Mouse (Mus musculus): ENCODE data around the gene Odc1. TPM values are rescaled to one million over a fixed set of nuclear protein-coding genes. Genes with fewer than 3 reads are reported as not detected.
A peak's percentile ranks its signal among the peaks of the same experiment; 100 is the strongest.

Odc1 gene
- polyA plus RNA-seq, 1 experiment from 2014 or later = 189 TPM

GRCm38 (mm10) chr12:17552420-17552819 lies 7.8 kb downstream of the Odc1 start:
- WGBS = 78% methylated on average over 3 of the region's 3 CpGs
- Histone ChIP-seq H3K36me3 (peaks cover 47% of the 10 kb centered on the region), H3K9ac (replicated peaks) (no peak overlapping the region), H3K4me3 (replicated peaks) (no peak overlapping the region), H3K4me2 (replicated peaks) (no peak overlapping the region), H3K27me3 (no peaks in the 10 kb centered on the region; the same call in 1 of the 2 replicates), H3K27ac (no peak overlapping the region), H3K9me3 (no peaks in the 10 kb centered on the region), H3K4me1 (replicated peaks) (peaks cover 28% of the 10 kb centered on the region)
- ATAC-seq = no peak

- no peak overlapping the region for H3K4me3 ChIP-seq (replicated peaks)
- H3K36me3 ChIP-seq = peaks cover 41% of the 10 kb centered on the region
- H3K9ac ChIP-seq (replicated peaks) = no peak overlapping the region
- no peak overlapping the region for H3K4me2 ChIP-seq (replicated peaks)
- H3K9me3 ChIP-seq = no peaks in the 10 kb centered on the region
- no peak overlapping the region for H3K27ac ChIP-seq
- 81% methylated on average over 2 of the region's 2 CpGs for WGBS
- H3K4me1 ChIP-seq (replicated peaks) = peaks cover 28% of the 10 kb centered on the region
- ATAC-seq = no peak
- no peaks in the 10 kb centered on the region; the same call in 1 of the 2 replicates for H3K27me3 ChIP-seq
Observed at GRCm38 (mm10) chr12:17552949-17553348, 8.4 kb downstream of the Odc1 start.

- no peak for ATAC-seq
- Histone ChIP-seq H3K27ac (no peak overlapping the region), H3K36me3 (peaks cover 35% of the 10 kb centered on the region), H3K27me3 (no peaks in the 10 kb centered on the region; the same call in 1 of the 2 replicates), H3K4me1 (replicated peaks) (peaks cover 29% of the 10 kb centered on the region), H3K4me3 (replicated peaks) (no peak overlapping the region), H3K4me2 (replicated peaks) (no peak overlapping the region), H3K9ac (replicated peaks) (no peak overlapping the region), H3K9me3 (no peaks in the 10 kb centered on the region)
- 79% methylated on average over 5 of the region's 5 CpGs for WGBS
Observed at GRCm38 (mm10) chr12:17553627-17554026, 9.0 kb downstream of the Odc1 start.

- Histone ChIP-seq H3K9me3 (no peaks in the 10 kb centered on the region), H3K4me1 (replicated peaks) (peaks cover 29% of the 10 kb centered on the region), H3K9ac (replicated peaks) (no peak overlapping the region), H3K4me3 (replicated peaks) (no peak overlapping the region), H3K4me2 (replicated peaks) (no peak overlapping the region), H3K27ac (no peak overlapping the region), H3K27me3 (no peaks in the 10 kb centered on the region; the same call in 1 of the 2 replicates), H3K36me3 (peaks cover 27% of the 10 kb centered on the region)
- 33% methylated on average over 15 of the region's 15 CpGs for WGBS
- ATAC-seq = peak; percentile 32
Observed at GRCm38 (mm10) chr12:17554200-17554951, 9.8 kb downstream of the Odc1 start.

DNA sequence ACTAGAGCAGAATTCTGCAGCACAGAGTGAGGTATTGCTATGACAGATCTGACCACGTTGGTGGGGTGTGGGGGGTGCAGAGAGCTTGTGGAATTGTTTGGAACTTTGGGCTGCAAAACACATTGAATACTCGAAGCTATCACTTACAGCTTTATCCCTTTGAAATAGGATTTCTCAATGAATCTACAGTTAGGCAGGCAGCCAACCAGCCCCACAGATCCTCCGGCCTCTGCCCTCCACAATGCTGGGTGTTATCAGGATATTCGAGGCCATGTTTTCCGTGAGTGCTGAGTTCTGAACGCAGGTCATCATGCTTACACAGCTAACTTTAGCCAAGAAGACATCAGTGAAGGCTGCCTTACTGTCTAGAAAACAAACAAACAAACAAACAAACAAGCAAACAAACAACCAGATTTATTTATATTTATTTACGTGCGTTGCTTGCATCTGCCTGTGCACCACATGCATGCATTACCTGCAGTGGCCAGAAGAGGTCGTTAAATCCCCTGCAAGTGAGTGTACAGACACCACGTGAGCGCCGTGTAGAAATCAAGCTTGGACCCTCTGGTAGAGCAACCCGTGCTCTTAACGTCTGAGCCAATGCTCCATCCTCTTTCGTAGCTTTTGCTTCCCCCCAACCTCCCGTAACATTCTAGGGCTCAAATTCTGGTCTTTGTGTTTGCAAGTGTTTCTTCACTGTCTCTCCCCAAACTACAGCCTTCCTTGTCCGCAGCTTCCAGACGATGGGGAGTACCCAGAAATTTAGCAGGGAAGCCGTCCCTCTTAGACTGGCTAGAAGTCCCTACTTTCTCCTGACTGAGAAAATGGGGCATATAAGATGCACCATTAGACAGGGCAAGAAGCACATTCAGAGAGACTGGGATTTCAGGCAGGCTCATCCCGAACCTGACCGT lies 12.1 kb downstream of the Odc1 start:
- peaks cover 7% of the 10 kb centered on the region for H3K36me3 ChIP-seq
- no peaks in the 10 kb centered on the region; the same call in 1 of the 2 replicates for H3K27me3 ChIP-seq
- WGBS = 24% methylated on average over 21 of the region's 21 CpGs
- no peaks in the 10 kb centered on the region for H3K9me3 ChIP-seq
- H3K4me3 ChIP-seq (replicated peaks) = no peak overlapping the region; the same call in 1 of the 2 replicates
- no peak overlapping the region for H3K9ac ChIP-seq (replicated peaks)
- peak overlapping the region; percentile 44 for H3K4me2 ChIP-seq (replicated peaks)
- H3K4me1 ChIP-seq (replicated peaks) = peaks cover 29% of the 10 kb centered on the region
- ATAC-seq = peak; percentile 72
- H3K27ac ChIP-seq = peak overlapping the region; percentile 85

GRCm38 (mm10) chr12:17557344-17557966 lies 12.9 kb downstream of the Odc1 start:
- Histone ChIP-seq H3K9me3 (no peaks in the 10 kb centered on the region), H3K4me1 (replicated peaks) (peaks cover 29% of the 10 kb centered on the region), H3K4me3 (replicated peaks) (no peak overlapping the region; the same call in 1 of the 2 replicates), H3K4me2 (replicated peaks) (peak overlapping the region; percentile 44), H3K9ac (replicated peaks) (0 out of 2 replicates have a peak overlapping the region, but pooled peaks have one; percentile 33), H3K27me3 (no peaks in the 10 kb centered on the region; the same call in 1 of the 2 replicates), H3K27ac (peak overlapping the region; percentile 85), H3K36me3 (no peaks in the 10 kb centered on the region)
- peak; percentile 76 for ATAC-seq
- 4% methylated on average over 7 of the region's 7 CpGs for WGBS

- Histone ChIP-seq H3K27me3 (no peaks in the 10 kb centered on the region; the same call in 1 of the 2 replicates), H3K4me2 (replicated peaks) (no peak overlapping the region), H3K9ac (replicated peaks) (no peak overlapping the region), H3K36me3 (no peaks in the 10 kb centered on the region), H3K27ac (peak overlapping the region; percentile 85), H3K4me3 (replicated peaks) (no peak overlapping the region), H3K4me1 (replicated peaks) (peaks cover 29% of the 10 kb centered on the region), H3K9me3 (no peaks in the 10 kb centered on the region)
- ATAC-seq = peak; percentile 67
- 14% methylated on average over 2 of the region's 2 CpGs for WGBS
Observed at GRCm38 (mm10) chr12:17557967-17558345, 13.4 kb downstream of the Odc1 start.

- no peak overlapping the region for H3K4me2 ChIP-seq (replicated peaks)
- no peaks in the 10 kb centered on the region for H3K27me3 ChIP-seq
- no peak for ATAC-seq
- WGBS = 88% methylated on average over 1 of the region's 1 CpGs
- H3K36me3 ChIP-seq = no peaks in the 10 kb centered on the region
- peaks cover 18% of the 10 kb centered on the region for H3K4me1 ChIP-seq (replicated peaks)
- H3K9me3 ChIP-seq = no peaks in the 10 kb centered on the region
- H3K9ac ChIP-seq (replicated peaks) = no peak overlapping the region
- H3K4me3 ChIP-seq (replicated peaks) = no peak overlapping the region
- no peak overlapping the region for H3K27ac ChIP-seq
Observed at GRCm38 (mm10) chr12:17562396-17562795, 17.8 kb downstream of the Odc1 start.

GRCm38 (mm10) chr12:17565393-17566045 lies 20.9 kb downstream of the Odc1 start:
- Histone ChIP-seq H3K4me1 (replicated peaks) (peaks cover 5% of the 10 kb centered on the region; the same call in 1 of the 2 replicates), H3K27me3 (no peaks in the 10 kb centered on the region), H3K9me3 (no peaks in the 10 kb centered on the region), H3K9ac (replicated peaks) (no peak overlapping the region), H3K4me2 (replicated peaks) (no peak overlapping the region), H3K36me3 (no peaks in the 10 kb centered on the region), H3K4me3 (replicated peaks) (no peak overlapping the region), H3K27ac (no peak overlapping the region)
- WGBS = 93% methylated on average over 3 of the region's 3 CpGs
- no peak for ATAC-seq

DNA sequence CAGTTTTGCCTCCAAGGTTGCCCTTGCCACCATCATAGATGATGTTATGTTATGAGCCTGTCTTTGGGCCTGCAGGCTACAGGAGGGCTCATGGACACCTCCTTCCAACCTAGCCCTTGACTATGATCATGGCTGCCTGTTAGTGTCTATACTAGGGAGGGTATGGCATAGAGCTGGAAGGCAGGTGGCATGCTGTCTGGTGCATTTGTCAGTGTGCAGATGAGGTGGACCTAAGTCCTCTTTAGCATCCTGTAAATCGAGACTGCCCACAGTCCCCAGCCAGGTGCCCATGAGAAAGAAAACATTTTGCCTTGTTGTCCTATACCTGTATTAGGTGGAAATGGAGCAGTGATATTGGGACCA lies 21.4 kb downstream of the Odc1 start:
- no peaks in the 10 kb centered on the region for H3K36me3 ChIP-seq
- H3K27ac ChIP-seq = no peak overlapping the region
- H3K27me3 ChIP-seq = no peaks in the 10 kb centered on the region
- no peak overlapping the region for H3K4me3 ChIP-seq (replicated peaks)
- WGBS = 91% methylated on average over 1 of the region's 1 CpGs
- H3K9me3 ChIP-seq = no peaks in the 10 kb centered on the region
- ATAC-seq = no peak
- H3K4me1 ChIP-seq (replicated peaks) = peaks cover 5% of the 10 kb centered on the region; the same call in 1 of the 2 replicates
- no peak overlapping the region for H3K4me2 ChIP-seq (replicated peaks)
- no peak overlapping the region for H3K9ac ChIP-seq (replicated peaks)

- WGBS = 89% methylated on average over 10 of the region's 10 CpGs
- no peak for ATAC-seq
Observed at GRCm38 (mm10) chr12:17568564-17568963, 24.0 kb downstream of the Odc1 start.

More at GRCm38 (mm10) chr12:17568564-17568963, 24.0 kb downstream of the Odc1 start:
- Histone ChIP-seq H3K27ac (no peak overlapping the region), H3K36me3 (no peaks in the 10 kb centered on the region), H3K4me1 (replicated peaks) (peaks cover 5% of the 10 kb centered on the region; the same call in 1 of the 2 replicates), H3K9ac (replicated peaks) (no peak overlapping the region), H3K4me3 (replicated peaks) (no peak overlapping the region), H3K4me2 (replicated peaks) (no peak overlapping the region), H3K9me3 (no peaks in the 10 kb centered on the region), H3K27me3 (no peaks in the 10 kb centered on the region)
